Mouse (Mus musculus) ES-Bruce4 (cell line): ENCODE results near the gene C1qtnf4.

ENCODE experiments used
- CTCF ChIP-seq: IDR thresholded peaks from one replicate; pipeline ENCODE4 v1.8.1; 2011; ENCODE audit warnings: low read depth, low read length
- EP300 ChIP-seq: IDR thresholded peaks from 2 replicates; pipeline ENCODE4 v1.6.1; 2011; ENCODE audit warnings: low read depth, low read length; ENCODE audit not compliant: insufficient read depth
- POLR2A ChIP-seq: IDR thresholded peaks from one replicate; pipeline ENCODE4 v1.8.1; 2011; ENCODE audit warnings: low read length; ENCODE audit not compliant: insufficient read depth

DNA sequence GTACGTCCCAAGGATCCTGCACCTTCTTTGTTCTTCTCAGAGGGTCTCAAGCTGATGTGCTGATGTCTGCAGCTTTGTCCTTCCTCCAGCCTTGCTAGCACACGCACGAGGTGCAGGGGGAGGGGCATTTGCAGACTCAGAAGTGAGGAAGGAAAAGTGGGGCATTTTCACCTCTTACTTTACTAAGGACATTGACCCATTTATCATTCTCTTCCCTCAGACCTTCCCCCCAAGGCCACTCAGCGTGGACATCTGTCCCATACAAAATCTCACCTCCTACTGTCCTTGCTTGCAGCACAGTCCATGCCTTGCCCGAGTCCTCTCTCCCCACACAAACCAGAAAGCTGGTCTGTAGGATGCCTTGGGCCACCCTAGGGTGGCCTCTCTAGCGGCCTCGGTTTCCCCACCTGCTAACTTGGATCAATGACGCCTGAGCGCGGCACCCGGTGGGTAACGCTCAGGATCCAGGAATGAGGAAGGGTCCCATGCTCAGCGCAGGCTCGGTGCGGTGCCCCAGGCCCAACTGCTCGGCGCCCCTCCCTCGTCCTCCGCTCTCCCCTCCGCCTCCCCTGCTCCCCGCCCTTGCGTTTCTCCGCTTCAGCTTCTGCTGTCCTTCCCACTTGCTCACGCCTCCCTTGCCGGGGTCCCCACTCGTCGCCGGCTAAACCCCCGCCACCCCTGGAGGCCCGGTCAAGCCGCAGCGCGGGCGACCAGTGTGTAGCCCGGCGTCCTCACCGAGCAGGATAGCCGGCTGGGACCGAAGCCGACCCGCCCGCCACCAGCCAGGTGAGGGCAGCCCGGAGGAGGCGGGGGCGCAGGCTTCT is at the start of gene C1qtnf4:
- TF ChIP-seq EP300 (no peak), CTCF (no peak), POLR2A (no peak)
